Mouse (Mus musculus) ES-E14 (cell line): Measurements from ENCODE around the gene Olfr1255. TPM values are rescaled to one million over a fixed set of nuclear protein-coding genes. Genes with fewer than 3 reads are reported as not detected.

Experiments used
- DNase-seq: peaks from one replicate; pipeline ENCODE4 v3.0.0-alpha.2; 2013; ENCODE audit warnings: low read depth, low spot score
- H3K27ac ChIP-seq: 2 replicates; pipeline ENCODE4 v1.5.1; 2012; ENCODE audit warnings: low read depth, mild to moderate bottlenecking, low read length, moderate library complexity, mixed read lengths; ENCODE audit not compliant: poor library complexity, insufficient read depth, severe bottlenecking
- H3K36me3 ChIP-seq: 2 replicates; pipeline ENCODE4 v1.6.1; 2012; ENCODE audit warnings: mild to moderate bottlenecking, low read length, moderate library complexity, mixed read lengths; ENCODE audit not compliant: control insufficient read depth, poor library complexity, insufficient read depth, severe bottlenecking
- H3K4me1 ChIP-seq, 2 experiments: fragments of 150-350 bp in 1 of 2; sonication (generic) in 1 of 2; 2 replicates each; pipeline ENCODE4 v1.6.1; 2012; ENCODE audit warnings: low read length in 2 of 2, mild to moderate bottlenecking in 1 of 2, mixed read lengths in 1 of 2; ENCODE audit not compliant: control insufficient read depth in 2 of 2, insufficient read depth in 2 of 2, poor library complexity in 1 of 2
- H3K4me3 ChIP-seq, 2 experiments: fragments of 150-350 bp in 1 of 2; sonication (generic) in 1 of 2; 2 replicates each; pipeline ENCODE4 v1.5.1; 2012; ENCODE audit warnings: low read length in 2 of 2, low read depth in 1 of 2, mild to moderate bottlenecking in 1 of 2, mixed read lengths in 1 of 2; ENCODE audit not compliant: insufficient read depth in 1 of 2, poor library complexity in 1 of 2, severe bottlenecking in 1 of 2
- H3K9ac ChIP-seq: 2 replicates; pipeline ENCODE4 v1.6.1; 2012; ENCODE audit warnings: low read depth, mild to moderate bottlenecking, low read length, mixed read lengths; ENCODE audit not compliant: poor library complexity, insufficient read depth, severe bottlenecking
- H3K9me3 ChIP-seq: fragments of 150-350 bp; sonication (generic); 2 replicates; pipeline ENCODE4 v1.6.1; 2012; ENCODE audit warnings: low read depth, mild to moderate bottlenecking, low read length; ENCODE audit not compliant: control insufficient read depth, insufficient read depth
- CHD2 ChIP-seq: IDR thresholded peaks from 2 replicates; pipeline ENCODE4 v1.6.1; 2014; ENCODE audit warnings: mild to moderate bottlenecking, low read depth, low read length, inconsistent platforms
- HCFC1 ChIP-seq: IDR thresholded peaks from 2 replicates; pipeline ENCODE4 v1.6.1; 2012; ENCODE audit warnings: low read length, inconsistent platforms, borderline replicate concordance; ENCODE audit not compliant: insufficient read depth
- MAFK ChIP-seq: IDR thresholded peaks from 2 replicates; pipeline ENCODE4 v1.6.1; 2014; ENCODE audit warnings: mild to moderate bottlenecking, low read depth, low read length, inconsistent platforms; ENCODE audit not compliant: insufficient read depth
- ZC3H11A ChIP-seq: IDR thresholded peaks from 2 replicates; pipeline ENCODE4 v1.6.1; 2012; ENCODE audit warnings: low read depth, mild to moderate bottlenecking, inconsistent platforms, low read length, borderline replicate concordance
- ZNF384 ChIP-seq: IDR thresholded peaks from 2 replicates; pipeline ENCODE4 v1.6.1; 2012; ENCODE audit warnings: low read depth, low read length, inconsistent platforms
- in situ Hi-C, 2 experiments: fragments of 600-800 bp; cut with MboI; formaldehyde crosslinking; loops; one replicate each; pipeline ENCODE4 v1.15.1; 2025; ENCODE audit warnings: low sequenced_read_pairs in 2 of 2, inconsistent platforms in 1 of 2; ENCODE audit not compliant: unreplicated experiment in 2 of 2
- total RNA-seq: library from RNA; depleted of rRNA; stranded (reverse); fragments of 300-350 nt; gene quantifications from 2 replicates; pipeline ENCODE4 v1.2.3, GENCODE M21; 2012; rRNA removed

The Olfr1255 gene
- total RNA-seq, 1 experiment = not detected

GRCm38 (mm10) chr2:89841455-89841854, 29.6 kb downstream of the Olfr1255 start, which contains the start of gene Olfr1256:
Gene Olfr1256, minus strand, starts transcription at chr2:89841555.
- no peak within 1 kb of the TSS for H3K27ac ChIP-seq
- in situ Hi-C loops = no loop called here
- no peak within 1 kb of the TSS for H3K4me3 ChIP-seq
- DNase-seq = no peak
- H3K9me3 ChIP-seq = no peaks in the 10 kb centered on the region
- no peaks in the 10 kb centered on the region for H3K36me3 ChIP-seq
- H3K9ac ChIP-seq = no peak within 1 kb of the TSS
- H3K4me1 ChIP-seq = no peaks in the 10 kb centered on the region
- TF ChIP-seq ZNF384 = no peak
- TF ChIP-seq MAFK = no peak
- no peak for TF ChIP-seq CHD2
- no peak for TF ChIP-seq ZC3H11A
- no peak for TF ChIP-seq HCFC1

DNA sequence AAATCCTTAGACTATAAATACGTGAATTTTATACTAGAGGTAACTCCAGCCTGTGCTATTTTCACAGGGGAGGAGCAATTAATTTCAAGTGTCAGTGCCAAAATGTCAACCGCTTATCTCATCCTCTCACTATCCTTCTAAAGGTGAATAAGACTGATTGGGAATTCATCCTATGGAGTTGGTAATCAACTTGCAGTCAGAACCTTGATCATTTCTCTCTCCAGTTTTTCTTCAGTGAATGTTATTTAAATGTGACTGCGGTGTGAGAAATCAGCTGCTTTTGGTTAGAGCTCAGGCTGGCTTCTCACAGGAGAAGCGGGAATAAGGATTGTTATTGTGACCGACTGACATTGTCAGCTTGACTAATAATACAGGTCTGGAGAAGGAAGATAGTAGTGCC, 36.3 kb downstream of the Olfr1255 start, which contains the start of gene Olfr48:
TSS of gene Olfr48 (minus strand) at position 101 of the 400 bp plus-strand sequence.
- Histone ChIP-seq H3K36me3 (no peaks in the 10 kb centered on the region), H3K9me3 (no peaks in the 10 kb centered on the region), H3K4me3 (no peak within 1 kb of the TSS), H3K27ac (no peak within 1 kb of the TSS), H3K9ac (no peak within 1 kb of the TSS), H3K4me1 (no peaks in the 10 kb centered on the region)
- in situ Hi-C loops = no loop called here
- TF ChIP-seq MAFK (no peak), CHD2 (no peak), ZNF384 (no peak), HCFC1 (no peak), ZC3H11A (no peak)
- no peak for DNase-seq

DNA sequence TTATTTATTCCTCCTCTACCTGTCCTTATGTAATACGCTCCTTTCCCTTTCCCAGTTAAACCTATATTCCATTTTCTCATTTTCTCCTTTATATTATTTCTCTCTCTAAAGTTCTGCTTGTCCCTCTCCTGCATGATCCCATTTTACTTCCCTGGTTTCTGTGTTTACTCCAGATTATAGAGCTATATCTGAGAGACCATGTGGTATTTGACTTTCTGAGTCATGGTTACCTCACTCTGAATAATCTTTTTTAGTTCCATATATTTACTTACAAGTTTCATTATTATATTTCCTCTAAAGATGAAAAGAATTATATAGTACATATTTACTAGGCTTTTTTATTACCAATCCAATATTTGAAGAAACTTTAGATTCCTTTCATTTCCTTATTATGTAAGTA, 37.4 kb downstream of the Olfr1255 start:
- H3K4me1 ChIP-seq = no peaks in the 10 kb centered on the region
- H3K4me3 ChIP-seq = no peak overlapping the region
- no peak overlapping the region for H3K27ac ChIP-seq
- H3K9me3 ChIP-seq = no peaks in the 10 kb centered on the region
- DNase-seq = no peak
- in situ Hi-C loops = no loop called here
- no peaks in the 10 kb centered on the region for H3K36me3 ChIP-seq
- no peak overlapping the region for H3K9ac ChIP-seq
- TF ChIP-seq CHD2 = no peak
- TF ChIP-seq ZNF384 = no peak
- TF ChIP-seq ZC3H11A = no peak
- TF ChIP-seq MAFK = no peak
- no peak for TF ChIP-seq HCFC1

Other genes starting within 250 kb of the Olfr1255 start
- not detected in 2 replicates for gene Olfr1245, start 233.6 kb upstream of the Olfr1255 start, total RNA-seq
- not detected in 2 replicates for gene Olfr1246, start 218.9 kb upstream of the Olfr1255 start, total RNA-seq
- not detected in 2 replicates for gene Olfr1247, start 197.9 kb upstream of the Olfr1255 start, total RNA-seq
- gene Olfr1248, start 193.8 kb upstream of the Olfr1255 start, total RNA-seq = not detected in 2 replicates
- gene Olfr1249, start 177.1 kb upstream of the Olfr1255 start, total RNA-seq = not detected in 2 replicates
- not detected in 2 replicates for gene Olfr1250, start 150.6 kb upstream of the Olfr1255 start, total RNA-seq
- not detected in 2 replicates for gene Olfr1251, start 140.1 kb upstream of the Olfr1255 start, total RNA-seq
- gene Olfr1252, start 87.0 kb upstream of the Olfr1255 start, total RNA-seq = not detected in 2 replicates
- gene Olfr1253, start 55.0 kb upstream of the Olfr1255 start, total RNA-seq = not detected in 2 replicates
- not detected in 2 replicates for gene Olfr1254, start 18.4 kb upstream of the Olfr1255 start, total RNA-seq
- gene Olfr1256, start 29.5 kb downstream of the Olfr1255 start, total RNA-seq = not detected in 2 replicates
- not detected in 2 replicates for gene Olfr48, start 36.2 kb downstream of the Olfr1255 start, total RNA-seq
- not detected in 2 replicates for gene Olfr1257, start 66.4 kb downstream of the Olfr1255 start, total RNA-seq
- gene Olfr1258, start 115.3 kb downstream of the Olfr1255 start, total RNA-seq = not detected in 2 replicates
- gene Olfr1259, start 136.6 kb downstream of the Olfr1255 start, total RNA-seq = not detected in 2 replicates
- not detected in 2 replicates for gene Olfr1260, start 162.3 kb downstream of the Olfr1255 start, total RNA-seq
- gene Olfr1261, start 179.2 kb downstream of the Olfr1255 start, total RNA-seq = not detected in 2 replicates
- not detected in 2 replicates for gene Olfr1262, start 188.1 kb downstream of the Olfr1255 start, total RNA-seq
- not detected in 2 replicates for gene Olfr1263, start 200.1 kb downstream of the Olfr1255 start, total RNA-seq
- not detected in 2 replicates for gene Olfr1264, start 213.5 kb downstream of the Olfr1255 start, total RNA-seq
- not detected in 2 replicates for gene Olfr1265, start 223.3 kb downstream of the Olfr1255 start, total RNA-seq